Mouse (Mus musculus) ES-CJ7 (cell line): Measurements from ENCODE around the gene Gm17490.
A peak's percentile ranks its signal among the peaks of the same experiment; 100 is the strongest.
"Not testable (repeated sequence)": the region's sequence is repeated elsewhere in the genome, so short reads cannot be mapped to it uniquely, and the experiment has no call there.

Experiments used
- DNase-seq: peaks from one replicate; pipeline ENCODE4 v3.0.0; 2011; ENCODE audit warnings: low read depth, low spot score

The Gm17490 gene

GRCm38 (mm10) chr2:11635035-11635434, 9.0 kb upstream of the Gm17490 start:
- no peak for DNase-seq

- no peak for DNase-seq
Measured at GRCm38 (mm10) chr2:11623726-11624125, 2.3 kb downstream of the Gm17490 start.

GRCm38 (mm10) chr2:11623173-11623572, 2.9 kb downstream of the Gm17490 start:
- no peak for DNase-seq

GRCm38 (mm10) chr2:11619598-11619997, 6.5 kb downstream of the Gm17490 start:
- no peak for DNase-seq

GRCm38 (mm10) chr2:11616846-11617245, 9.2 kb downstream of the Gm17490 start:
- no peak for DNase-seq

- DNase-seq: not testable (repeated sequence)
Measured at GRCm38 (mm10) chr2:11612939-11613338, 13.1 kb downstream of the Gm17490 start.

- not testable (repeated sequence) for DNase-seq
Measured at GRCm38 (mm10) chr2:11606718-11607117, 19.3 kb downstream of the Gm17490 start.

GRCm38 (mm10) chr2:11604911-11605310, 21.2 kb downstream of the Gm17490 start:
- no peak for DNase-seq

GRCm38 (mm10) chr2:11604053-11604452, 22.0 kb downstream of the Gm17490 start, which contains the start of gene Rbm17:
Gene Rbm17, minus strand, starts transcription at chr2:11604153.
- DNase-seq: no peak

GRCm38 (mm10) chr2:11602506-11603489, 23.3 kb downstream of the Gm17490 start:
- peak; percentile 97 for DNase-seq

GRCm38 (mm10) chr2:11601795-11602194, 24.3 kb downstream of the Gm17490 start:
- no peak for DNase-seq

GRCm38 (mm10) chr2:11597906-11598305, 28.2 kb downstream of the Gm17490 start:
- DNase-seq: no peak

- no peak for DNase-seq
Measured at GRCm38 (mm10) chr2:11596690-11597089, 29.4 kb downstream of the Gm17490 start.

GRCm38 (mm10) chr2:11587996-11588395, 38.1 kb downstream of the Gm17490 start:
- no peak for DNase-seq

- DNase-seq: no peak
Measured at GRCm38 (mm10) chr2:11579399-11579798, 46.7 kb downstream of the Gm17490 start.

GRCm38 (mm10) chr2:11578187-11578586, 47.9 kb downstream of the Gm17490 start:
- no peak for DNase-seq
